Mouse (Mus musculus) liver, embryonic 14.5 days (tissue): ENCODE measurements at regions not wholly inside any gene's neighbourhood (a gene's known extent, or its start where the extent isn't known, plus 50 kb on each side); places are given as distances from the start of the nearest gene placed in this dataset.
A peak's percentile ranks its signal among the peaks of the same experiment; 100 is the strongest.

Experiments
- ATAC-seq: fragments of 200-750 bp; cut with Nextera tagmentation; 2 replicates; pipeline ENCODE4 v1.8.0; 2017; ENCODE audit warnings: moderate number of reproducible peaks, mild to moderate bottlenecking, moderate library complexity; ENCODE audit not compliant: insufficient read depth
- DNase-seq, 3 experiments: peaks; one replicate each; pipeline ENCODE4 v3.0.0-alpha.2; 2012 to 2013; ENCODE audit warnings: low read depth in 3 of 3, low spot score in 3 of 3
- H3K27ac ChIP-seq: fragments of 300-500 bp; sonication (generic); 2 replicates; pipeline ENCODE4 v1.5.1; 2014; ENCODE audit warnings: moderate library complexity, mild to moderate bottlenecking, control low read depth, inconsistent platforms
- H3K27me3 ChIP-seq: fragments of 300-500 bp; sonication (generic); 2 replicates; pipeline ENCODE4 v1.6.1; 2014; ENCODE audit warnings: mild to moderate bottlenecking, low read length, moderate library complexity; ENCODE audit not compliant: control insufficient read depth, insufficient read depth
- H3K36me3 ChIP-seq: fragments of 300-500 bp; sonication (generic); replicated peaks from 2 replicates; pipeline ENCODE4 v1.6.1; 2014; ENCODE audit warnings: low read depth; ENCODE audit not compliant: control insufficient read depth, insufficient read depth
- H3K4me1 ChIP-seq, 2 experiments: fragments of 200-500 bp in 1 of 2; fragments of 300-500 bp in 1 of 2; sonication (generic) in 1 of 2; replicated peaks; 2 replicates each; pipeline ENCODE4 v1.6.1; 2012 to 2014; ENCODE audit warnings: antibody characterized with exemption in 1 of 2, inconsistent platforms in 1 of 2, low read length in 1 of 2; ENCODE audit not compliant: control insufficient read depth in 2 of 2, insufficient read depth in 2 of 2
- H3K4me2 ChIP-seq: fragments of 300-500 bp; sonication (generic); 2 replicates; pipeline ENCODE4 v1.6.1; 2014; ENCODE audit warnings: low read depth, mild to moderate bottlenecking, control low read depth, moderate library complexity
- H3K4me3 ChIP-seq, 2 experiments: fragments of 200-500 bp in 1 of 2; fragments of 300-500 bp in 1 of 2; sonication (generic) in 1 of 2; 2 replicates each; pipeline ENCODE4 v1.5.1; 2012 to 2014; ENCODE audit warnings: low read depth in 2 of 2, low read length in 2 of 2, mild to moderate bottlenecking in 2 of 2, control low read depth in 1 of 2, inconsistent platforms in 1 of 2, moderate library complexity in 1 of 2; ENCODE audit not compliant: insufficient read depth in 1 of 2
- H3K9ac ChIP-seq: fragments of 300-500 bp; sonication (generic); replicated peaks from 2 replicates; pipeline ENCODE4 v1.6.1; 2014; ENCODE audit warnings: mild to moderate bottlenecking, control low read depth, moderate library complexity
- H3K9me3 ChIP-seq: fragments of 300-500 bp; sonication (generic); 2 replicates; pipeline ENCODE4 v1.6.1; 2016; ENCODE audit warnings: low read length, mixed read lengths; ENCODE audit not compliant: control insufficient read depth
- CTCF ChIP-seq: IDR thresholded peaks from 2 replicates; pipeline ENCODE4 v1.5.1; 2016; ENCODE audit warnings: antibody characterized with exemption, low read depth, control low read depth
- EP300 ChIP-seq: IDR thresholded peaks from 2 replicates; pipeline ENCODE4 v1.6.1; 2016; ENCODE audit warnings: antibody characterized with exemption, low read depth
- WGBS: fragments of 180-500 bp; shearing (Covaris S2); extraction: QIAGEN DNeasy Blood & Tissue Kit; methylation state at CpG from one replicate; pipeline ENCODE4 v1.1.7; 2014; ENCODE audit not compliant: insufficient replicate concordance; 5-methylcytosine and 5-hydroxymethylcytosine counted together

- H3K27ac ChIP-seq, result no peak overlapping the region
- no peak overlapping the region for H3K4me2 ChIP-seq
- TF ChIP-seq EP300, result no peak
- TF ChIP-seq CTCF, result no peak
- no peak overlapping the region for H3K4me3 ChIP-seq
- WGBS, result 67% methylated on average over 19 of the region's 19 CpGs
- ATAC-seq, result no peak
- no peaks in the 10 kb centered on the region for H3K4me1 ChIP-seq
- H3K9ac ChIP-seq, result no peak overlapping the region
- no peaks in the 10 kb centered on the region for H3K9me3 ChIP-seq
- H3K27me3 ChIP-seq, result no peaks in the 10 kb centered on the region
- H3K36me3 ChIP-seq, result no peaks in the 10 kb centered on the region
- no peak for DNase-seq
Observed at GRCm38 (mm10) chr2:174884232-174885225, 124.1 kb downstream of the Edn3 start.

GRCm38 (mm10) chr2:174892658-174893057 is 117.4 kb upstream of the Gm14444 start:
- Histone ChIP-seq H3K4me2 (no peak overlapping the region), H3K4me3 (no peak overlapping the region), H3K27ac (no peak overlapping the region), H3K9me3 (no peaks in the 10 kb centered on the region), H3K27me3 (no peaks in the 10 kb centered on the region), H3K4me1 (no peaks in the 10 kb centered on the region), H3K36me3 (no peaks in the 10 kb centered on the region), H3K9ac (no peak overlapping the region)
- ATAC-seq (no peak), DNase-seq (no peak)
- 68% methylated on average over 7 of the region's 7 CpGs for WGBS
- TF ChIP-seq EP300 (no peak), CTCF (no peak)

- Histone ChIP-seq H3K36me3 (no peaks in the 10 kb centered on the region), H3K9ac (no peak overlapping the region), H3K27ac (no peak overlapping the region), H3K4me3 (no peak overlapping the region), H3K27me3 (no peaks in the 10 kb centered on the region), H3K4me1 (no peaks in the 10 kb centered on the region), H3K9me3 (no peaks in the 10 kb centered on the region), H3K4me2 (no peak overlapping the region)
- DNase-seq, result no peak
- TF ChIP-seq EP300 (no peak), CTCF (no peak)
- ATAC-seq, result no peak
- WGBS, result 31% methylated on average over 8 of the region's 8 CpGs
Observed at GRCm38 (mm10) chr2:174897424-174897823, 112.6 kb upstream of the Gm14444 start.

- WGBS, result 42% methylated on average over 5 of the region's 5 CpGs
- no peaks in the 10 kb centered on the region for H3K36me3 ChIP-seq
- ATAC-seq (no peak), DNase-seq (no peak)
- no peaks in the 10 kb centered on the region for H3K4me1 ChIP-seq
- H3K9ac ChIP-seq, result no peak overlapping the region
- no peaks in the 10 kb centered on the region for H3K9me3 ChIP-seq
- H3K27ac ChIP-seq, result no peak overlapping the region
- no peak overlapping the region for H3K4me2 ChIP-seq
- H3K27me3 ChIP-seq, result no peaks in the 10 kb centered on the region
- no peak overlapping the region for H3K4me3 ChIP-seq
- TF ChIP-seq EP300 (no peak), CTCF (no peak)
Observed at GRCm38 (mm10) chr2:174899940-174900670, 109.9 kb upstream of the Gm14444 start.

GRCm38 (mm10) chr2:174900671-174900991 is 109.4 kb upstream of the Gm14444 start:
- H3K4me2 ChIP-seq, result no peak overlapping the region
- H3K9me3 ChIP-seq, result no peaks in the 10 kb centered on the region
- no peak overlapping the region for H3K9ac ChIP-seq
- no peaks in the 10 kb centered on the region for H3K36me3 ChIP-seq
- ATAC-seq (no peak), DNase-seq (no peak)
- H3K4me3 ChIP-seq, result no peak overlapping the region
- H3K4me1 ChIP-seq, result no peaks in the 10 kb centered on the region
- no peak for TF ChIP-seq EP300
- TF ChIP-seq CTCF, result peak; percentile 28; the same call in 1 of the 2 replicates
- H3K27ac ChIP-seq, result no peak overlapping the region
- no peaks in the 10 kb centered on the region for H3K27me3 ChIP-seq
